Mouse (Mus musculus): Measurements from ENCODE around the gene E4f1. TPM values are rescaled to one million over a fixed set of nuclear protein-coding genes. Genes with fewer than 3 reads are reported as not detected.
A peak's percentile ranks its signal among the peaks of the same experiment; 100 is the strongest.
"Not testable (repeated sequence)": the region's sequence is repeated elsewhere in the genome, so short reads cannot be mapped to it uniquely, and the experiment has no call there.

The E4f1 gene
- polyA plus RNA-seq, 1 experiment from 2014 or later: 41.9 TPM

- no peak for ATAC-seq (ENCODE audit: low FRiP score)
- Histone ChIP-seq H3K4me1 (replicated peaks) (peaks cover 37% of the 10 kb centered on the region), H3K9ac (peak overlapping the region; percentile 96), H3K4me3 (peak overlapping the region; percentile 79), H3K27ac (peak overlapping the region; percentile 92), H3K4me2 (peak overlapping the region; percentile 100), H3K36me3 (peaks cover 10% of the 10 kb centered on the region), H3K9me3 (no peaks in the 10 kb centered on the region), H3K27me3 (no peaks in the 10 kb centered on the region)
- 18% methylated on average over 7 of the region's 7 CpGs for WGBS
Observed at GRCm38 (mm10) chr17:24469336-24469909, 690 bp downstream of the E4f1 start.

- Histone ChIP-seq H3K4me1 (replicated peaks) (peaks cover 30% of the 10 kb centered on the region), H3K27ac (no peak overlapping the region), H3K4me2 (no peak overlapping the region), H3K9ac (no peak overlapping the region), H3K4me3 (no peak overlapping the region), H3K27me3 (no peaks in the 10 kb centered on the region), H3K9me3 (no peaks in the 10 kb centered on the region), H3K36me3 (peaks cover 3% of the 10 kb centered on the region)
- WGBS: 93% methylated on average over 5 of the region's 5 CpGs
- no peak for ATAC-seq (ENCODE audit: low FRiP score)
Observed at GRCm38 (mm10) chr17:24468636-24469246, 1.4 kb downstream of the E4f1 start.

GRCm38 (mm10) chr17:24463374-24464133 is 6.6 kb downstream of the E4f1 start:
- no peak overlapping the region for H3K9ac ChIP-seq
- 65% methylated on average over 6 of the region's 6 CpGs for WGBS
- no peaks in the 10 kb centered on the region for H3K27me3 ChIP-seq
- H3K4me1 ChIP-seq (replicated peaks): no peaks in the 10 kb centered on the region
- no peaks in the 10 kb centered on the region for H3K9me3 ChIP-seq
- no peak overlapping the region for H3K4me3 ChIP-seq
- no peak for ATAC-seq (ENCODE audit: low FRiP score)
- H3K27ac ChIP-seq: no peak overlapping the region
- H3K36me3 ChIP-seq: no peaks in the 10 kb centered on the region
- H3K4me2 ChIP-seq: no peak overlapping the region

GRCm38 (mm10) chr17:24462932-24463331 is 7.2 kb downstream of the E4f1 start:
- WGBS: 84% methylated on average over 1 of the region's 1 CpGs
- Histone ChIP-seq H3K9ac (no peak overlapping the region), H3K27me3 (no peaks in the 10 kb centered on the region)

GRCm38 (mm10) chr17:24461580-24461979 is 8.5 kb downstream of the E4f1 start:
- Histone ChIP-seq H3K4me1 (replicated peaks) (no peaks in the 10 kb centered on the region), H3K36me3 (no peaks in the 10 kb centered on the region), H3K27me3 (no peaks in the 10 kb centered on the region), H3K27ac (no peak overlapping the region), H3K4me2 (no peak overlapping the region), H3K9ac (no peak overlapping the region), H3K9me3 (no peaks in the 10 kb centered on the region), H3K4me3 (no peak overlapping the region)
- ATAC-seq (ENCODE audit: low FRiP score): no peak
- WGBS: 65% methylated on average over 2 of the region's 2 CpGs

More at GRCm38 (mm10) chr17:24462932-24463331, 7.2 kb downstream of the E4f1 start:
- Histone ChIP-seq H3K36me3 (no peaks in the 10 kb centered on the region), H3K4me2 (no peak overlapping the region), H3K9me3 (no peaks in the 10 kb centered on the region), H3K4me1 (replicated peaks) (no peaks in the 10 kb centered on the region), H3K27ac (no peak overlapping the region), H3K4me3 (no peak overlapping the region)
- ATAC-seq (ENCODE audit: low FRiP score): no peak

GRCm38 (mm10) chr17:24455523-24456206 is 14.4 kb downstream of the E4f1 start:
- Histone ChIP-seq H3K27ac (peak overlapping the region; percentile 60), H3K36me3 (peaks cover 10% of the 10 kb centered on the region), H3K4me3 (peak overlapping the region; percentile 75), H3K4me2 (peak overlapping the region; percentile 79), H3K4me1 (replicated peaks) (peaks cover 33% of the 10 kb centered on the region)
- ATAC-seq (ENCODE audit: low FRiP score); H3K9me3 ChIP-seq; H3K9ac ChIP-seq; H3K27me3 ChIP-seq: not testable (repeated sequence)
- WGBS: 49% methylated on average over 10 of the region's 10 CpGs

GRCm38 (mm10) chr17:24454756-24455522 is 15.2 kb downstream of the E4f1 start:
- peak; percentile 96 for ATAC-seq (ENCODE audit: low FRiP score)
- H3K27ac ChIP-seq: peak overlapping the region; percentile 94
- peaks cover 18% of the 10 kb centered on the region for H3K36me3 ChIP-seq
- WGBS: under 1% methylated on average over 66 of the region's 67 CpGs
- H3K4me1 ChIP-seq (replicated peaks): peaks cover 33% of the 10 kb centered on the region
- no peaks in the 10 kb centered on the region for H3K9me3 ChIP-seq
- H3K27me3 ChIP-seq: no peaks in the 10 kb centered on the region
- H3K9ac ChIP-seq: peak overlapping the region; percentile 85
- peak overlapping the region; percentile 75 for H3K4me3 ChIP-seq
- peak overlapping the region; percentile 79 for H3K4me2 ChIP-seq

GRCm38 (mm10) chr17:24454218-24454755 is 15.8 kb downstream of the E4f1 start:
- H3K4me1 ChIP-seq (replicated peaks): peaks cover 33% of the 10 kb centered on the region
- H3K4me2 ChIP-seq: peak overlapping the region; percentile 79
- no peaks in the 10 kb centered on the region for H3K9me3 ChIP-seq
- H3K36me3 ChIP-seq: peaks cover 24% of the 10 kb centered on the region
- H3K27me3 ChIP-seq: no peaks in the 10 kb centered on the region
- peak overlapping the region; percentile 75 for H3K4me3 ChIP-seq
- peak overlapping the region; percentile 85 for H3K9ac ChIP-seq
- no peak for ATAC-seq (ENCODE audit: low FRiP score)
- peak overlapping the region; percentile 94 for H3K27ac ChIP-seq
- 9% methylated on average over 14 of the region's 14 CpGs for WGBS

GRCm38 (mm10) chr17:24453372-24453771 is 16.7 kb downstream of the E4f1 start:
- Histone ChIP-seq H3K36me3 (peaks cover 33% of the 10 kb centered on the region), H3K9ac (no peak overlapping the region), H3K4me2 (peak overlapping the region; percentile 79), H3K27ac (no peak overlapping the region), H3K4me1 (replicated peaks) (peaks cover 33% of the 10 kb centered on the region), H3K9me3 (no peaks in the 10 kb centered on the region), H3K27me3 (no peaks in the 10 kb centered on the region), H3K4me3 (no peak overlapping the region)
- 91% methylated on average over 2 of the region's 2 CpGs for WGBS
- no peak for ATAC-seq (ENCODE audit: low FRiP score)

- H3K36me3 ChIP-seq: peaks cover 55% of the 10 kb centered on the region
- WGBS: 97% methylated on average over 6 of the region's 6 CpGs
- no peaks in the 10 kb centered on the region for H3K27me3 ChIP-seq
- no peak overlapping the region for H3K4me3 ChIP-seq
- peaks cover 33% of the 10 kb centered on the region for H3K4me1 ChIP-seq (replicated peaks)
- H3K4me2 ChIP-seq: no peak overlapping the region
- H3K9me3 ChIP-seq: no peaks in the 10 kb centered on the region
- H3K9ac ChIP-seq: no peak overlapping the region
- no peak overlapping the region for H3K27ac ChIP-seq
- no peak for ATAC-seq (ENCODE audit: low FRiP score)
Observed at GRCm38 (mm10) chr17:24451220-24451619, 18.9 kb downstream of the E4f1 start.

GRCm38 (mm10) chr17:24449507-24449906 is 20.6 kb downstream of the E4f1 start:
- Histone ChIP-seq H3K4me2 (no peak overlapping the region), H3K27me3 (no peaks in the 10 kb centered on the region), H3K4me1 (replicated peaks) (peaks cover 29% of the 10 kb centered on the region), H3K9me3 (no peaks in the 10 kb centered on the region), H3K27ac (no peak overlapping the region), H3K9ac (no peak overlapping the region), H3K36me3 (peaks cover 72% of the 10 kb centered on the region), H3K4me3 (no peak overlapping the region)
- no peak for ATAC-seq (ENCODE audit: low FRiP score)
- 95% methylated on average over 6 of the region's 6 CpGs for WGBS

Measured in hindbrain, embryonic 13.5 days (tissue).